Mouse (Mus musculus): Measurements from ENCODE around the gene Avpi1. TPM values are rescaled to one million over a fixed set of nuclear protein-coding genes. Genes with fewer than 3 reads are reported as not detected.

Avpi1 gene
- polyA plus RNA-seq, 1 experiment from 2014 or later = 17.7 TPM

- no peak overlapping the region for H3K4me3 ChIP-seq
- no peaks in the 10 kb centered on the region for H3K9me3 ChIP-seq (replicated peaks)
- H3K36me3 ChIP-seq = peaks cover 53% of the 10 kb centered on the region
- H3K27ac ChIP-seq (replicated peaks) = no peak overlapping the region
- H3K4me1 ChIP-seq = peaks cover 18% of the 10 kb centered on the region
- peaks cover 20% of the 10 kb centered on the region for H3K27me3 ChIP-seq (ENCODE audit: low read depth, poor library complexity, severe bottlenecking)
- no peak for DNase-seq (ENCODE audit: low spot score)
- WGBS = 87% methylated on average over 13 of the region's 13 CpGs
These were observed 4.2 kb downstream of the Avpi1 start for GRCm38 (mm10) chr19:42124684-42125083.

DNA sequence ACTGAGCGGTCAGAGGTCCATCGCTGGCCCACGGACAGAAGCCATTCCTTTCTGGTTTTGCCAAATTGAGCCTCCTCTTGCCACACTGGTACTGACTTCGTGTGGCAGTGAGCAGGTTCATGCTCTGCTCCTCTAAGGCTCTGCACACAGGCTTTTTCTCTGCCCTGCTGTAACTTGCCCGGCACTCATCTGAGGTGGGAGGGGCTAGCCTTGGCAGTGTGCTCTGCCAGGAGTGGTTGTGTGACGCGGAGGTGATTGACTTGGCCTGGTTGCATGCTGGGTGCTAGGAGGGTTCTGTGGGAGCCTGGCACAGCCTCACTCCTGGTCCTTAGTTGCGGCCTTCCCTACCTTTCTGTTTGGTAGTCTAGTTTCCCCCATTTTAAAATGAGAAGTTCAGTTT lies 8.4 kb downstream of the Avpi1 start:
- H3K36me3 ChIP-seq = peaks cover 94% of the 10 kb centered on the region
- H3K27me3 ChIP-seq (ENCODE audit: low read depth, poor library complexity, severe bottlenecking) = no peaks in the 10 kb centered on the region
- H3K4me1 ChIP-seq = no peaks in the 10 kb centered on the region
- WGBS = 95% methylated on average over 8 of the region's 8 CpGs
- no peak overlapping the region for H3K27ac ChIP-seq (replicated peaks)
- no peaks in the 10 kb centered on the region for H3K9me3 ChIP-seq (replicated peaks)
- no peak overlapping the region for H3K4me3 ChIP-seq
- DNase-seq (ENCODE audit: low spot score) = no peak

GRCm38 (mm10) chr19:42118596-42118995 lies 10.3 kb downstream of the Avpi1 start:
- Histone ChIP-seq H3K36me3 (peaks cover 96% of the 10 kb centered on the region), H3K4me3 (no peak overlapping the region), H3K9me3 (replicated peaks) (no peaks in the 10 kb centered on the region), H3K27me3 (ENCODE audit: low read depth, poor library complexity, severe bottlenecking) (no peaks in the 10 kb centered on the region), H3K4me1 (no peaks in the 10 kb centered on the region), H3K27ac (replicated peaks) (no peak overlapping the region)
- 89% methylated on average over 5 of the region's 5 CpGs for WGBS
- no peak for DNase-seq (ENCODE audit: low spot score)

GRCm38 (mm10) chr19:42118142-42118541 lies 10.7 kb downstream of the Avpi1 start:
- DNase-seq (ENCODE audit: low spot score) = no peak
- H3K27me3 ChIP-seq (ENCODE audit: low read depth, poor library complexity, severe bottlenecking) = no peaks in the 10 kb centered on the region
- H3K4me1 ChIP-seq = no peaks in the 10 kb centered on the region
- H3K9me3 ChIP-seq (replicated peaks) = no peaks in the 10 kb centered on the region
- peaks cover 96% of the 10 kb centered on the region for H3K36me3 ChIP-seq
- 93% methylated on average over 9 of the region's 9 CpGs for WGBS
- H3K4me3 ChIP-seq = no peak overlapping the region
- no peak overlapping the region for H3K27ac ChIP-seq (replicated peaks)

DNA sequence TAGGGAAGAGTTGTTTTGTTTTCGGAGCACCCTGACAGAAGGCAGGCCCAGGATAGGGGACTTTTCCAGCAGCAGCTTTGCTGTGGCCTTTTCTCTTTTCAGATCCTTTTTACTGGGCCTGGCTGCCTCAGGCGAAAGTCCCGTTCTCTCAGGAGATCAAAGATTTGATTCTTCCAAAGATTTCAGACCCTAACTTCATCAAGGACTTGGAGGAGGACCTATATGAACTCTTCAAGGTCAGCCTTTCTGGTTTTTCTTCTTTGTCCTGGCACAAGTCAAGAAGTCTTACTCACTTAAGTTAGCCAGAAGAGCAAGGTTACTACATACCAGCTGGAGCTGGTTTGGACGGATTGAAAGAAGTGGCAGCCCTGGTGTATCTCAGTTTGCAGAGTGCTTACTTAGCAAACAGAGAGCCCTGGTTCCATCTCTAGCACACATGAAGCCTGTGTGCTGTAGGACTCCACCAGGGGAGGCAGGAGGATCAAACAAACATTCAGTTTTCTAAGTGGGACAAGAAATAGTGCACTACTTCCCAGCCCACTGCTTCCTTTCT lies 13.0 kb downstream of the Avpi1 start:
- no peaks in the 10 kb centered on the region for H3K4me1 ChIP-seq
- no peak for DNase-seq (ENCODE audit: low spot score)
- 92% methylated on average over 4 of the region's 4 CpGs for WGBS
- H3K4me3 ChIP-seq = no peak overlapping the region
- peaks cover 84% of the 10 kb centered on the region for H3K36me3 ChIP-seq
- H3K27ac ChIP-seq (replicated peaks) = no peak overlapping the region
- no peaks in the 10 kb centered on the region for H3K27me3 ChIP-seq (ENCODE audit: low read depth, poor library complexity, severe bottlenecking)
- H3K9me3 ChIP-seq (replicated peaks) = no peaks in the 10 kb centered on the region

- no peak for DNase-seq (ENCODE audit: low spot score)
- H3K4me3 ChIP-seq = no peak overlapping the region
- H3K4me1 ChIP-seq = no peaks in the 10 kb centered on the region
- no peaks in the 10 kb centered on the region for H3K9me3 ChIP-seq (replicated peaks)
- WGBS = 96% methylated on average over 9 of the region's 9 CpGs
- no peaks in the 10 kb centered on the region for H3K27me3 ChIP-seq (ENCODE audit: low read depth, poor library complexity, severe bottlenecking)
- peaks cover 67% of the 10 kb centered on the region for H3K36me3 ChIP-seq
- H3K27ac ChIP-seq (replicated peaks) = no peak overlapping the region
These were observed 24.2 kb downstream of the Avpi1 start for GRCm38 (mm10) chr19:42104681-42105080.

- H3K27me3 ChIP-seq (ENCODE audit: low read depth, poor library complexity, severe bottlenecking) = no peaks in the 10 kb centered on the region
- peaks cover 59% of the 10 kb centered on the region for H3K36me3 ChIP-seq
- 88% methylated on average over 3 of the region's 3 CpGs for WGBS
- H3K27ac ChIP-seq (replicated peaks) = no peak overlapping the region
- no peaks in the 10 kb centered on the region for H3K9me3 ChIP-seq (replicated peaks)
- no peaks in the 10 kb centered on the region for H3K4me1 ChIP-seq
- no peak for DNase-seq (ENCODE audit: low spot score)
- no peak overlapping the region for H3K4me3 ChIP-seq
These were observed 29.5 kb downstream of the Avpi1 start for GRCm38 (mm10) chr19:42099406-42099805.

GRCm38 (mm10) chr19:42090637-42091141 lies 38.2 kb downstream of the Avpi1 start:
- Histone ChIP-seq H3K9me3 (replicated peaks) (no peaks in the 10 kb centered on the region), H3K27me3 (ENCODE audit: low read depth, poor library complexity, severe bottlenecking) (no peaks in the 10 kb centered on the region), H3K4me1 (peaks cover 38% of the 10 kb centered on the region), H3K36me3 (peaks cover 26% of the 10 kb centered on the region), H3K27ac (replicated peaks) (peak overlapping the region; percentile 92), H3K4me3 (peak overlapping the region; percentile 95)
- DNase-seq (ENCODE audit: low spot score) = no peak
- under 1% methylated on average over 52 of the region's 52 CpGs for WGBS

- H3K4me1 ChIP-seq = peaks cover 43% of the 10 kb centered on the region
- WGBS = 1% methylated on average over 55 of the region's 55 CpGs
- peaks cover 19% of the 10 kb centered on the region for H3K36me3 ChIP-seq
- H3K9me3 ChIP-seq (replicated peaks) = no peaks in the 10 kb centered on the region
- peak within 1 kb of the TSS; percentile 95 for H3K4me3 ChIP-seq
- DNase-seq (ENCODE audit: low spot score) = peak; percentile 99
- H3K27ac ChIP-seq (replicated peaks) = peak within 1 kb of the TSS; percentile 92
- H3K27me3 ChIP-seq (ENCODE audit: low read depth, poor library complexity, severe bottlenecking) = no peaks in the 10 kb centered on the region
These were observed 38.9 kb downstream of the Avpi1 start, which contains the start of gene Pi4k2a for GRCm38 (mm10) chr19:42089748-42090595. Gene Pi4k2a (plus strand): TSS chr19:42090470.

GRCm38 (mm10) chr19:42089103-42089747 lies 39.6 kb downstream of the Avpi1 start:
- peaks cover 14% of the 10 kb centered on the region for H3K36me3 ChIP-seq
- H3K4me1 ChIP-seq = peaks cover 43% of the 10 kb centered on the region
- peak; percentile 57 for DNase-seq (ENCODE audit: low spot score)
- peak overlapping the region; percentile 92 for H3K27ac ChIP-seq (replicated peaks)
- H3K27me3 ChIP-seq (ENCODE audit: low read depth, poor library complexity, severe bottlenecking) = no peaks in the 10 kb centered on the region
- WGBS = 22% methylated on average over 14 of the region's 14 CpGs
- H3K4me3 ChIP-seq = peak overlapping the region; percentile 95
- no peaks in the 10 kb centered on the region for H3K9me3 ChIP-seq (replicated peaks)

- WGBS = 1% methylated on average over 21 of the region's 21 CpGs
- no peaks in the 10 kb centered on the region for H3K36me3 ChIP-seq
- no peaks in the 10 kb centered on the region for H3K9me3 ChIP-seq (replicated peaks)
- H3K4me3 ChIP-seq = peak within 1 kb of the TSS; percentile 90
- H3K4me1 ChIP-seq = peaks cover 30% of the 10 kb centered on the region
- peak; percentile 95 for DNase-seq (ENCODE audit: low spot score)
- peak within 1 kb of the TSS; percentile 91 for H3K27ac ChIP-seq (replicated peaks)
- H3K27me3 ChIP-seq (ENCODE audit: low read depth, poor library complexity, severe bottlenecking) = no peaks in the 10 kb centered on the region
These were observed 42.7 kb downstream of the Avpi1 start, which contains the start of gene Morn4 for GRCm38 (mm10) chr19:42086166-42086565. Gene Morn4 (minus strand): TSS chr19:42086357.

GRCm38 (mm10) chr19:42085690-42086089 lies 43.2 kb downstream of the Avpi1 start:
- no peaks in the 10 kb centered on the region for H3K36me3 ChIP-seq
- DNase-seq (ENCODE audit: low spot score) = no peak
- H3K27me3 ChIP-seq (ENCODE audit: low read depth, poor library complexity, severe bottlenecking) = no peaks in the 10 kb centered on the region
- no peaks in the 10 kb centered on the region for H3K9me3 ChIP-seq (replicated peaks)
- peak overlapping the region; percentile 90 for H3K4me3 ChIP-seq
- H3K4me1 ChIP-seq = peaks cover 26% of the 10 kb centered on the region
- peak overlapping the region; percentile 91 for H3K27ac ChIP-seq (replicated peaks)
- WGBS = 10% methylated on average over 10 of the region's 10 CpGs
